ENCODE assay signal across 7 mouse cellular contexts in the genomic region with DNA sequence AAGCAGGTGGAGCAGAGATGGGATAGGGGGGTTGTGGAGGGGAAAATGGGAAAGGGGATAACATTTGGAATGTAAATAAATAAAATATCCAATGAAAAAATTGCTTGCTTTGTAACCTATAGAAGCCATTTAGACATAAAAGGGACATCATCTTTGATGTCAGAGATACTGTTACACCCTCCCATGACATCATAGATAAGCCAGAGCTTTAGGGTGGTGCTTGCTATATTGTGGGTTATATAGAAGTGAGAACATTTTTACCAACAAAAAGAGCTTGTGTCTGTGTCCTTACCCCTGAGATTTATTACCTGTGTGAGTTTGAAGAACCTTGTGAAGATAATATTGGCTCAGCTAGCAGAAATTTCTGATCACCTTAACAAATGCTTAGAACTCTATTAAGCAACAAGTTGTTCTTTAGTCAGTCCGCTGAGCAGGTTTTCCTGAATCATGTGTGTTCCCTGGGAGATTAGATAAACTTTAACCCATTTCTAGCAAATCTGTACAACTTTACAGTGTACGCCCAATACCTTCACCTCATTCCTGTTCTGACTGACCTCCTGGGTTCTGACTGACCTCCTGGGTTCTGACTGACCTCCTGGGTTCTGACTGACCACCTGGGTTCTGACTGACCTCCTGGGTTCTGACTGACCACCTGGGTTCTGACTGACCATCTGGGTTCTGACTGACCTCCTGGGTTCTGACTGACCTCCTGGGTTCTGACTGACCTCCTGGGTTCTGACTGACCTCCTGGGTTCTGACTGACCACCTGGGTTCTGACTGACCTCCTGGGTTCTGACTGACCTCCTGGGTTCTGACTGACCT.
DNase-seq lines count a peak whose midpoint lies in the region; ATAC-seq and TF ChIP-seq lines count a peak whose summit lies in the region.
"Not testable (repeated sequence)": the region's sequence is repeated elsewhere in the genome, so short reads cannot be mapped to it uniquely, and the experiment has no call there.

No protein-coding gene starts in this region.

- DNase-seq in MEL (ENCODE audit: low read depth, low spot score) = peak; percentile 24
- DNase-seq in kidney, adult 2 months = peak; percentile 86
- peak; percentile 34 for DNase-seq in kidney, postnatal 14 days
- peak; percentile 30 for DNase-seq in yolk sac, embryonic 10.5 days (ENCODE audit: low spot score)

- ATAC-seq in heart, embryonic 11.5 days (replicated peaks; ENCODE audit: insufficient number of reproducible peaks, low FRiP score, low TSS enrichment) = not testable (repeated sequence)
- peak; percentile 71 for ATAC-seq in intestine, embryonic 16.5 days
- peak; percentile 49; the same call in 1 of the 2 replicates for ATAC-seq in liver, embryonic 15.5 days (ENCODE audit: insufficient read depth)

- not testable (repeated sequence) for H3K36me3 ChIP-seq in MEL (ENCODE audit: control insufficient read depth in 1 of 2, insufficient read depth in 2 of 2, low read length in 2 of 2); intestine, embryonic 16.5 days (ENCODE audit: control insufficient read depth, insufficient read depth, low read length); kidney, adult 2 months (ENCODE audit: control insufficient read depth, insufficient read depth, low read length)
- peaks cover 17% of the 10 kb centered on the region for H3K36me3 ChIP-seq in heart, embryonic 11.5 days (ENCODE audit: control insufficient read depth, insufficient read depth, low read length)
- H3K36me3 ChIP-seq in liver, embryonic 15.5 days (replicated peaks) = peaks cover 23% of the 10 kb centered on the region

- not testable (repeated sequence) for H3K4me1 ChIP-seq in MEL (ENCODE audit: control insufficient read depth in 1 of 2, insufficient read depth in 2 of 2, low read length in 2 of 2); intestine, embryonic 16.5 days (ENCODE audit: control insufficient read depth, insufficient read depth, low read length); kidney, adult 2 months (ENCODE audit: control insufficient read depth, insufficient read depth, low read length)
- peaks cover 33% of the 10 kb centered on the region for H3K4me1 ChIP-seq in heart, embryonic 11.5 days (ENCODE audit: control insufficient read depth, insufficient read depth, low read length)
- peaks cover 11% of the 10 kb centered on the region for H3K4me1 ChIP-seq in liver, embryonic 15.5 days (replicated peaks)

- not testable (repeated sequence) for H3K4me2 ChIP-seq in heart, embryonic 11.5 days; intestine, embryonic 16.5 days (ENCODE audit: low read depth, low read length); liver, embryonic 15.5 days

- not testable (repeated sequence) for TF ChIP-seq EP300 in MEL (IDR thresholded peaks at IDR 0.05; ENCODE audit: low read depth in 1 of 2, low read length in 2 of 2)

- not testable (repeated sequence) for H3K4me3 ChIP-seq in MEL (ENCODE audit: control insufficient read depth in 1 of 2, insufficient read depth in 1 of 2, low read depth in 2 of 2, low read length in 2 of 2); heart, embryonic 11.5 days (ENCODE audit: low read depth, low read length); intestine, embryonic 16.5 days (ENCODE audit: low read length); kidney, adult 2 months (ENCODE audit: insufficient read depth, low read depth, low read length); liver, embryonic 15.5 days (replicated peaks)

- not testable (repeated sequence) for H3K9me3 ChIP-seq in MEL (replicated peaks; ENCODE audit: insufficient read depth, low read length); heart, embryonic 11.5 days (replicated peaks; ENCODE audit: control insufficient read depth, low read length); intestine, embryonic 16.5 days (ENCODE audit: control insufficient read depth, low read length); liver, embryonic 15.5 days (replicated peaks)

- TF ChIP-seq CTCF in MEL (IDR thresholded peaks at IDR 0.05 in 2 of 3, conservative IDR thresholded peaks at IDR 0.05 in 1 of 3; ENCODE audit: control insufficient read depth in 1 of 3, insufficient read depth in 1 of 3, low read depth in 2 of 3, low read length in 3 of 3, poor library complexity in 1 of 3, severe bottlenecking in 1 of 3); kidney, adult 2 months (conservative IDR thresholded peaks at IDR 0.05; ENCODE audit: insufficient read depth, insufficient read length, low read depth, low read length): not testable (repeated sequence)

- TF ChIP-seq POLR2A in MEL (IDR thresholded peaks at IDR 0.05; ENCODE audit: control insufficient read depth in 1 of 2, insufficient read depth in 1 of 2, low read depth in 1 of 2, low read length in 2 of 2, poor library complexity in 1 of 2); kidney, adult 2 months (IDR thresholded peaks at IDR 0.05; ENCODE audit: low read depth, low read length): not testable (repeated sequence)

- WGBS in heart, embryonic 11.5 days (ENCODE audit: insufficient replicate concordance) = 65% methylated on average over 2 of the region's 2 CpGs
- 69% methylated on average over 2 of the region's 2 CpGs for WGBS in intestine, embryonic 16.5 days
- WGBS in kidney, adult 2 months = 34% methylated on average over 2 of the region's 2 CpGs
- WGBS in liver, embryonic 15.5 days (ENCODE audit: insufficient replicate concordance) = 25% methylated on average over 2 of the region's 2 CpGs

- TF ChIP-seq RAD21 in MEL (IDR thresholded peaks at IDR 0.05; ENCODE audit: low read depth, low read length) = not testable (repeated sequence)

- H3K79me2 ChIP-seq in MEL (ENCODE audit: control insufficient read depth, insufficient read depth, low read length, poor library complexity) = not testable (repeated sequence)

- H3K9ac ChIP-seq in MEL (ENCODE audit: control insufficient read depth, low read depth, low read length, poor library complexity, severe bottlenecking); heart, embryonic 11.5 days (ENCODE audit: low read depth, low read length); intestine, embryonic 16.5 days (ENCODE audit: low read depth, low read length); liver, embryonic 15.5 days: not testable (repeated sequence)

- H3K27ac ChIP-seq in MEL (ENCODE audit: control insufficient read depth, low read depth, low read length); intestine, embryonic 16.5 days (ENCODE audit: low read length); kidney, adult 2 months (ENCODE audit: insufficient read depth, low read depth, low read length); liver, embryonic 15.5 days (replicated peaks): not testable (repeated sequence)
- 0 out of 2 replicates have a peak overlapping the region, but pooled peaks have one; percentile 22 for H3K27ac ChIP-seq in heart, embryonic 11.5 days (ENCODE audit: low read depth, low read length)

- not testable (repeated sequence) for H3K27me3 ChIP-seq in MEL (ENCODE audit: control insufficient read depth in 1 of 2, insufficient read depth in 2 of 2, low read length in 2 of 2); heart, embryonic 11.5 days (ENCODE audit: control insufficient read depth, insufficient read depth, low read length); intestine, embryonic 16.5 days (replicated peaks; ENCODE audit: control insufficient read depth, insufficient read depth, low read length); kidney, adult 2 months (replicated peaks; ENCODE audit: control insufficient read depth, insufficient read depth, low read length); liver, embryonic 15.5 days

Comparison
In these comparisons a context has a peak if more than half of its experiments do, and no peak if none do; other contexts are left out.
1. DNase-seq: peak in every context shown above with its lines; median percentile 86 in kidney, adult 2 months; 34 in kidney, postnatal 14 days; 30 in yolk sac, embryonic 10.5 days; 24 in MEL.